Mouse (Mus musculus) ES-E14 (cell line): ENCODE measurements around the gene Nrap.

ENCODE experiments used
- HCFC1 ChIP-seq: IDR thresholded peaks from 2 replicates; pipeline ENCODE4 v1.6.1; 2012; ENCODE audit warnings: low read length, inconsistent platforms, borderline replicate concordance; ENCODE audit not compliant: insufficient read depth
- ZC3H11A ChIP-seq: IDR thresholded peaks from 2 replicates; pipeline ENCODE4 v1.6.1; 2012; ENCODE audit warnings: low read depth, mild to moderate bottlenecking, inconsistent platforms, low read length, borderline replicate concordance
- ZNF384 ChIP-seq: IDR thresholded peaks from 2 replicates; pipeline ENCODE4 v1.6.1; 2012; ENCODE audit warnings: low read depth, low read length, inconsistent platforms

DNA sequence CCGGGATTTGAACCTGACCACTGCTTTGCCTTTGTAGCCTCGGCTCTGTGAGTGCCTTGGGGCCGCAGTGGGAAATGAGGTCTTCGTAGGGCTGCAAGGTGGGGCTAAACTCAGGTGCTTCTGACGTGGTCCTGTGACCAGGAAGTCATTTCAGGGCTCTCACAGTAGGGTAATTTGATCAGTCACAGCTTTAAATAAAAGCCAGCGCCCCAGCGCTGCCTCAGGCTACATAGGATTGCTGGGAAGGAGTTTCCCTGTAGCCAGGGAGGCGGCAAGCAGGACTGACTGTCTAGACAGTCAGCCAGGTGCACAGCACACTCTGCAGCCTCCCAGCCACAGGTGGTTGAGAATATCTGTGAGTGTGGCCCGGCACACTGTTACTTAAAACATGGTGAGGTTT is 29.6 kb upstream of the Nrap start:
- TF ChIP-seq HCFC1 (no peak), ZC3H11A (no peak), ZNF384 (no peak)
